Mouse (Mus musculus) adrenal gland, postnatal 0 days (tissue): Measurements from ENCODE around the gene Kcnj9. TPM values are rescaled to one million over a fixed set of nuclear protein-coding genes. Genes with fewer than 3 reads are reported as not detected.

Experiments used
- polyA plus RNA-seq: library from polyadenylated mRNA; unstranded; fragments of >200 nt; fragmentation: Nextera tagmentation; extraction: Ambion mirVana; gene quantifications from 2 replicates; pipeline ENCODE4 v1.2.1, GENCODE M21; 2015

The Kcnj9 gene
- 0.28 TPM in 1 of 2 replicates, not detected in the other for polyA plus RNA-seq

DNA sequence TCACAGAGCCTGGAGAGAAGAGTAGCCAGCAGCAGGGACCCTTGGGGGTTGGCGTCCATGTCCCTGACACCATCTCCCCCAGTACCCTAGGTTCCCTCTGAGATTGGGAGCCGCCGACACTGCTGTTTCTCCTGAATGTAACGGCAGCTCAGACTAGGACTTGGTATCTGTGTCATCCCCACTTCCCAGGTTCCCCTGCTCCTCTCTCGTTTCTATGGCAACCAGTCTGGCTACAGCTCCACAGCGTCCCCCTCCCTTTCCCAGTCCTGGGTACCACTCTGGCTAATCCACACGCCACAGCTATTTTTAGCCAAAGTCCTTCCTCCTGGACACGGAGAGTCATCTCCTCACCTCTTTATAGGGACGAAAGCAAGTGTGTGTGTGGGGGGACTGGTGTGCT lies at the start of gene Kcnj9:
Kcnj9 (minus strand) TSS at position 188 of the 400 bp plus-strand sequence.

DNA sequence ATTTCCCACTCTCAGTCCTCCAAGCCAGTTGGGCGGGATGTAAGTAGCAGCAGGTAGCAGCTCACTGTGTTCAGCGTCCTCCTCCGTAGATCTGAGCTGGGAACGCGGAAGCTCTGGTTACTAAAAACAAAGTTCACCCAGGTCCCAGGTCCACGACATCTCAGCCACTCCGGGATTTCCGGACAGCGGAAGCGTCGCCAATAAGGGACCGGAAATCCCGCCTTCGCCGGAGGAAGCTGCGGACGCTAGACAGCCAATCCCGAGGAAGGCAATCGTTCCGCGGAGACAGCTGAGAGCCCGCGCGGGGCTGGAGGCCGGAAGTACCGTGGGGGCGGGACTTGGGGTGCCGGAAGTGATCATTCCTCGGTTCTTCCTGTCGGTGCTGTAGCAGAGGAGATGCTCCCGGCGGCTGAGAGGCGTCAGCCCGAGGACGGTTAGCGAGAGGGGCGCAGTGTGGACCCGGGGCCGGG lies 47.1 kb upstream of the Kcnj9 start, which contains the start of gene Pigm:
Pigm (plus strand) TSS at position 349 of the 470 bp plus-strand sequence.

DNA sequence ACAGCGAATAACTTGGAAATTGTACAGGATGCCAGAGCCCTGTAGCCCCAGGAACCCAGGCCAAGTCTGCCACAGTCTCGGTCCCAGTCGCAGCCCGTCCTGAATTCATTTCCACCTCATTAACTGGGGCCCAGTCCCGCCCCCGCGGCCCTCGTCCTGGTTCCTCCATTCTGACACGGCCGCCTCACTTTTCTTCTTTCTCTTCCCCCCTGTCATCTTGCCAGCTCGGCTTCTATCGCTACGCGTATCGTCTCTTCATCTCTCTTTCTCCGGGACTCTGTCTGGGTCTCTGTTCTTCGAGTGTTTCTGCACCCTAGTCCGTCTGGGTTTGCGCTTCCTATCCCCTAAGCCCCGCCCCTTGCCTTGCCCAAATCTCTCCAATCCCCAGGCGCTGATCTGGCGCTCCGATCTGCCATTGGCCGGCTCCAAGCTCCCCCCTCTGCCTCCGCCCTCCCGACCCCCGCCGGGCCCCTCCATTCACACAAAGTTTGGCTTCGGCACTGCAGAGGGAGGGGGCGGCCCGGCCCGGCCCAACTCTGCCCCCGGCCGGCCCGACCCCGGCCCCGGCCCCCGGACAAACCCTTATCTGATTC lies 11.7 kb upstream of the Kcnj9 start, which contains the start of gene Kcnj10:
Kcnj10 (plus strand) TSS at position 482 of the 593 bp plus-strand sequence.

DNA sequence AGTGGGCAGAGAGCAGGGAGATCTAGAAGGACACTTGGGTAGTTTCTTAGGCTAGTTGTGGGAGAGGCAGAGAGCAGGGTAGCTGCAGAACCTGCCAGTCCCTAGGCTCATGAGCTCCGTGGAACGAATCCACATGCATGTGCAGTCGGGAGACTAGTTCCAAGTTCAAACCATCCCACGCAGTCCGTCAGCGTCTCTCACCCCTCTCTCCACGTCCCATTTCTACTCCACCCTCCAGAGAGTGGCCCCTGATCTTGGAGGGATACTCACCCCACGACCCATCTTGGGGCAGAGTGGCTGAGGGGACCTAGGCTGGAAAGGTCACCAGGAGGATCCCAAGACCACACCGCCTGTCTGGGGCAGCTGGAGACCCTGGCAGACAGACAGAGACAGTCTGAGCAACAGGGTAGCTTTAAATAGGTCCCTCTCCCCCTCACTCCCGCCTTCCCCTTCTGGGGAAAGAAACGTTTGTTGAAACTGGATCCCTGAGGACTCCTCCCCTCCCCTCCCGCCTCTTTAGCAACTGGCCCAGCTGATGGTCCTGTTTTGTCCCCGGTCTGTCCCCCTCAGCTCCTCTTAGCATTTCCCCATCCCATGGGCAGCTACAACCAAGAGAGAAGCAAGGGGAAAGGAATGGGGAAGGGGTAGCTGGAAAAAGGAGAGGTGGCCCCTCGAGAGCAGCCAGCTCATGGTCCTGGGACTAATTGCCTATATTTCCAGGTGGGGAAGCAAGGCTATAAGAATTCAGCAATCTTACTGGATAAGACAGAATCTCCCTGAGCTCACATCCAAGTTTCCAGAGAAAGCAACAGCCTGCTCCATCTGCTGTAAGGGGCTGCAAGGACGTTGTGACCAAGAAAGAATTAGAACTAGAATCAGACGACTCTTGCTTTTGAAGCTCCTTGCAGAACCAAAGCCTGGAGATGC lies 31.2 kb downstream of the Kcnj9 start, which contains the start of gene Atp1a2:
Atp1a2 (minus strand) TSS at position 454 of the 927 bp plus-strand sequence.

Other genes starting within 250 kb of the Kcnj9 start
- 85.7 and 124 TPM in 2 replicates for gene Copa, start 246.8 kb downstream of the Kcnj9 start, polyA plus RNA-seq
- gene Ncstn, start 246.5 kb downstream of the Kcnj9 start, polyA plus RNA-seq = 84.9 and 127 TPM in 2 replicates
- 131 and 196 TPM in 2 replicates for gene Pex19, start 202.6 kb downstream of the Kcnj9 start, polyA plus RNA-seq
- 85.4 and 126 TPM in 2 replicates for gene Dcaf8, start 181.2 kb downstream of the Kcnj9 start, polyA plus RNA-seq
- 91.0 and 111 TPM in 2 replicates for gene Pea15a, start 122.5 kb downstream of the Kcnj9 start, polyA plus RNA-seq
- gene Casq1, start 109.5 kb downstream of the Kcnj9 start, polyA plus RNA-seq = 1.3 and 9.1 TPM in 2 replicates
- gene Atp1a4, start 70.9 kb downstream of the Kcnj9 start, polyA plus RNA-seq = 0.68 and 2.4 TPM in 2 replicates
- gene Igsf8, start 67.7 kb downstream of the Kcnj9 start, polyA plus RNA-seq = 29.8 and 33.0 TPM in 2 replicates
- 4.1 and 5.3 TPM in 2 replicates for gene Atp1a2, start 31.3 kb downstream of the Kcnj9 start, polyA plus RNA-seq
- gene Kcnj10, start 11.9 kb upstream of the Kcnj9 start, polyA plus RNA-seq = 0.30 and 0.65 TPM in 2 replicates
- gene Pigm, start 47.2 kb upstream of the Kcnj9 start, polyA plus RNA-seq = 3.3 and 4.9 TPM in 2 replicates
- 2.1 and 2.9 TPM in 2 replicates for gene Slamf9, start 146.0 kb upstream of the Kcnj9 start, polyA plus RNA-seq
- gene Igsf9, start 152.5 kb upstream of the Kcnj9 start, polyA plus RNA-seq = 6.3 and 9.2 TPM in 2 replicates
- 205 and 299 TPM in 2 replicates for gene Tagln2, start 170.7 kb upstream of the Kcnj9 start, polyA plus RNA-seq
- gene Cfap45, start 191.5 kb upstream of the Kcnj9 start, polyA plus RNA-seq = 0.98 and 2.0 TPM in 2 replicates
- 0.70 and 1.1 TPM in 2 replicates for gene Vsig8, start 226.6 kb upstream of the Kcnj9 start, polyA plus RNA-seq